In genomic region chr11:8949765-8950430, GRCm38 (mm10) we compare ENCODE assay signal across 13 mouse cellular contexts. TPM values are rescaled to one million over a fixed set of nuclear protein-coding genes. Genes with fewer than 3 reads are reported as not detected.
DNase-seq lines count a peak whose midpoint lies in the region; ATAC-seq and TF ChIP-seq lines count a peak whose summit lies in the region.
"Had no signal": no experiment of that assay in that cellular context is flagged by ENCODE, and none has a peak within 500 bp of the region (broad histone marks: within the 10 kb centered on the region; RNA-seq: fewer than 3 reads in every experiment).

No protein-coding gene starts in this region.

- no peaks in the 10 kb centered on the region for H3K4me1 ChIP-seq in heart, postnatal 0 days (ENCODE audit: control insufficient read depth, insufficient read depth)
- no peaks in the 10 kb centered on the region for H3K4me1 ChIP-seq in midbrain, embryonic 13.5 days (replicated peaks)
- no peaks in the 10 kb centered on the region for H3K4me1 ChIP-seq in midbrain, embryonic 10.5 days
- no peaks in the 10 kb centered on the region; the same call in 1 of the 2 replicates for H3K4me1 ChIP-seq in hindbrain, embryonic 16.5 days (ENCODE audit: control insufficient read depth, insufficient read depth, low read depth, low read length)
- no peaks in the 10 kb centered on the region for H3K4me1 ChIP-seq in stomach, postnatal 0 days (replicated peaks; ENCODE audit: control insufficient read depth, insufficient read depth)

- TF ChIP-seq CTCF in heart, postnatal 0 days (IDR thresholded peaks at IDR 0.05; ENCODE audit: low read depth) = no peak
- no peak for TF ChIP-seq CTCF in stomach, postnatal 0 days (IDR thresholded peaks at IDR 0.05; ENCODE audit: low read depth)

- ATAC-seq in heart, postnatal 0 days (ENCODE audit: insufficient read depth, low read depth) = no peak
- 0 out of 2 replicates have a peak, but pooled peaks have one; percentile 31 for ATAC-seq in midbrain, embryonic 13.5 days
- ATAC-seq in hindbrain, embryonic 16.5 days = peak; percentile 62; the same call in 1 of the 2 replicates
- ATAC-seq in stomach, postnatal 0 days (ENCODE audit: low FRiP score, low TSS enrichment) = peak; percentile 35; the same call in 1 of the 2 replicates
- ATAC-seq: intestine, embryonic 16.5 days had no signal

- peak; percentile 40 for DNase-seq in heart, postnatal 0 days (ENCODE audit: low spot score)
- no peak for DNase-seq in heart, postnatal 4 days
- no peak for DNase-seq in midbrain, embryonic 10.5 days (ENCODE audit: low spot score)
- no peak for DNase-seq in stomach, postnatal 0 days (ENCODE audit: low spot score)
- DNase-seq in cerebellum, adult 8-10 months = no peak
- no peak for DNase-seq in urinary bladder, postnatal 14 days (ENCODE audit: low spot score)
- DNase-seq: adrenal gland, adult 8-10 months; thymus, postnatal 4 days had no signal

- TF ChIP-seq EP300 in heart, postnatal 0 days (IDR thresholded peaks at IDR 0.05; ENCODE audit: low read depth) = no peak
- TF ChIP-seq EP300 in stomach, postnatal 0 days (optimal IDR thresholded peaks at IDR 0.05) = no peak

- H3K9ac ChIP-seq in heart, postnatal 0 days (replicated peaks; ENCODE audit: low read depth, low read length) = no peak overlapping the region
- H3K9ac ChIP-seq in midbrain, embryonic 13.5 days (replicated peaks) = no peak overlapping the region
- no peak overlapping the region; the same call in 1 of the 2 replicates for H3K9ac ChIP-seq in hindbrain, embryonic 16.5 days (ENCODE audit: low read depth, low read length)
- no peak overlapping the region for H3K9ac ChIP-seq in stomach, postnatal 0 days (ENCODE audit: low read length)

- H3K27ac ChIP-seq in heart, postnatal 0 days (ENCODE audit: low read depth) = no peak overlapping the region
- no peak overlapping the region for H3K27ac ChIP-seq in midbrain, embryonic 13.5 days
- no peak overlapping the region for H3K27ac ChIP-seq in midbrain, embryonic 10.5 days (replicated peaks)
- H3K27ac ChIP-seq in hindbrain, embryonic 16.5 days (ENCODE audit: low read depth, low read length) = no peak overlapping the region
- H3K27ac ChIP-seq in stomach, postnatal 0 days (replicated peaks) = no peak overlapping the region

- H3K36me3 ChIP-seq in heart, postnatal 0 days (replicated peaks; ENCODE audit: control insufficient read depth, insufficient read depth, low read length) = no peaks in the 10 kb centered on the region
- H3K36me3 ChIP-seq in midbrain, embryonic 13.5 days = no peaks in the 10 kb centered on the region
- no peaks in the 10 kb centered on the region for H3K36me3 ChIP-seq in midbrain, embryonic 10.5 days
- no peaks in the 10 kb centered on the region for H3K36me3 ChIP-seq in hindbrain, embryonic 16.5 days (ENCODE audit: control insufficient read depth, insufficient read depth, low read length)
- no peaks in the 10 kb centered on the region for H3K36me3 ChIP-seq in stomach, postnatal 0 days (ENCODE audit: control insufficient read depth, insufficient read depth, low read length)

- no peak overlapping the region for H3K4me3 ChIP-seq in heart, postnatal 0 days (ENCODE audit: low read depth, low read length)
- no peak overlapping the region for H3K4me3 ChIP-seq in midbrain, embryonic 13.5 days (replicated peaks)
- no peak overlapping the region for H3K4me3 ChIP-seq in midbrain, embryonic 10.5 days
- H3K4me3 ChIP-seq in hindbrain, embryonic 16.5 days (ENCODE audit: low read length) = no peak overlapping the region
- H3K4me3 ChIP-seq in stomach, postnatal 0 days (ENCODE audit: low read depth, low read length) = no peak overlapping the region

- H3K9me3 ChIP-seq in heart, postnatal 0 days (replicated peaks; ENCODE audit: control insufficient read depth, low read length) = no peaks in the 10 kb centered on the region
- H3K9me3 ChIP-seq in midbrain, embryonic 13.5 days = no peaks in the 10 kb centered on the region
- no peaks in the 10 kb centered on the region for H3K9me3 ChIP-seq in midbrain, embryonic 10.5 days (replicated peaks)
- H3K9me3 ChIP-seq in hindbrain, embryonic 16.5 days (ENCODE audit: control insufficient read depth, low read length) = no peaks in the 10 kb centered on the region
- H3K9me3 ChIP-seq in stomach, postnatal 0 days (ENCODE audit: control insufficient read depth, low read length) = no peaks in the 10 kb centered on the region

- WGBS in heart, postnatal 0 days = 45% methylated on average over 6 of the region's 6 CpGs
- 70% methylated on average over 6 of the region's 6 CpGs for WGBS in midbrain, embryonic 13.5 days
- 85% methylated on average over 6 of the region's 6 CpGs for WGBS in midbrain, embryonic 10.5 days
- WGBS in hindbrain, embryonic 16.5 days = 64% methylated on average over 6 of the region's 6 CpGs
- WGBS in stomach, postnatal 0 days = 40% methylated on average over 5 of the region's 6 CpGs

- H3K4me2 ChIP-seq in heart, postnatal 0 days (ENCODE audit: low read depth, low read length) = no peak overlapping the region
- no peak overlapping the region for H3K4me2 ChIP-seq in midbrain, embryonic 13.5 days (replicated peaks)
- no peak overlapping the region for H3K4me2 ChIP-seq in hindbrain, embryonic 16.5 days (ENCODE audit: low read length)
- no peak overlapping the region for H3K4me2 ChIP-seq in stomach, postnatal 0 days (replicated peaks; ENCODE audit: low read depth)

- H3K27me3 ChIP-seq in heart, postnatal 0 days (ENCODE audit: control insufficient read depth, insufficient read depth, low read length) = no peaks in the 10 kb centered on the region
- H3K27me3 ChIP-seq in midbrain, embryonic 13.5 days = no peaks in the 10 kb centered on the region
- no peaks in the 10 kb centered on the region for H3K27me3 ChIP-seq in midbrain, embryonic 10.5 days (ENCODE audit: low read depth, poor library complexity, severe bottlenecking)
- H3K27me3 ChIP-seq in hindbrain, embryonic 16.5 days (replicated peaks; ENCODE audit: control insufficient read depth, insufficient read depth, low read length) = no peaks in the 10 kb centered on the region
- no peaks in the 10 kb centered on the region for H3K27me3 ChIP-seq in stomach, postnatal 0 days (ENCODE audit: control insufficient read depth, insufficient read depth, low read length)

RNA-seq across cellular contexts. Expression of gene Pkd1l1, which starts 23.2 kb away (rescaled TPM):
- total RNA-seq in heart, postnatal 0 days (2014; rRNA removed; ENCODE audit: low replicate concordance) = not detected in 2 replicates
- 0.01 TPM in 1 of 2 replicates, not detected in the other for polyA plus RNA-seq in heart, postnatal 0 days (2015; fragmentation: Nextera tagmentation; extraction: Ambion mirVana)
- total RNA-seq in heart, postnatal 4 days (2021) = under 1 TPM in 1 of 2 experiments, not detected in 1; 0.05 TPM
- 0.08 and 0.21 TPM in 2 replicates for polyA plus RNA-seq in midbrain, embryonic 13.5 days (2015; fragmentation: Nextera tagmentation; extraction: Ambion mirVana)
- polyA plus RNA-seq in midbrain, embryonic 10.5 days (2016; fragmentation: Nextera tagmentation; extraction: Ambion mirVana) = 0.05 and 0.07 TPM in 2 replicates
- 0.14 and 0.25 TPM in 2 replicates for polyA plus RNA-seq in hindbrain, embryonic 16.5 days (2015; fragmentation: Nextera tagmentation; extraction: Ambion mirVana)
- 0.08 and 0.19 TPM in 2 replicates for polyA plus RNA-seq in stomach, postnatal 0 days (2015; fragmentation: Nextera tagmentation; extraction: Ambion mirVana)
- total RNA-seq: left cerebral cortex, postnatal 10 days; monocyte, adult 5-6 weeks had no signal
